Mouse (Mus musculus) liver, embryonic 14.5 days (tissue): ENCODE results near the gene 2210011C24Rik. TPM values are rescaled to one million over a fixed set of nuclear protein-coding genes. Genes with fewer than 3 reads are reported as not detected.
A peak's percentile ranks its signal among the peaks of the same experiment; 100 is the strongest.

Source experiments
- ATAC-seq: fragments of 200-750 bp; cut with Nextera tagmentation; 2 replicates; pipeline ENCODE4 v1.8.0; 2017; ENCODE audit warnings: moderate number of reproducible peaks, mild to moderate bottlenecking, moderate library complexity; ENCODE audit not compliant: insufficient read depth
- DNase-seq, 3 experiments: peaks; one replicate each; pipeline ENCODE4 v3.0.0-alpha.2; 2012 to 2013; ENCODE audit warnings: low read depth in 3 of 3, low spot score in 3 of 3
- H3K27ac ChIP-seq: fragments of 300-500 bp; sonication (generic); 2 replicates; pipeline ENCODE4 v1.5.1; 2014; ENCODE audit warnings: moderate library complexity, mild to moderate bottlenecking, control low read depth, inconsistent platforms
- H3K27me3 ChIP-seq: fragments of 300-500 bp; sonication (generic); 2 replicates; pipeline ENCODE4 v1.6.1; 2014; ENCODE audit warnings: mild to moderate bottlenecking, low read length, moderate library complexity; ENCODE audit not compliant: control insufficient read depth, insufficient read depth
- H3K36me3 ChIP-seq: fragments of 300-500 bp; sonication (generic); replicated peaks from 2 replicates; pipeline ENCODE4 v1.6.1; 2014; ENCODE audit warnings: low read depth; ENCODE audit not compliant: control insufficient read depth, insufficient read depth
- H3K4me1 ChIP-seq, 2 experiments: fragments of 200-500 bp in 1 of 2; fragments of 300-500 bp in 1 of 2; sonication (generic) in 1 of 2; replicated peaks; 2 replicates each; pipeline ENCODE4 v1.6.1; 2012 to 2014; ENCODE audit warnings: antibody characterized with exemption in 1 of 2, inconsistent platforms in 1 of 2, low read length in 1 of 2; ENCODE audit not compliant: control insufficient read depth in 2 of 2, insufficient read depth in 2 of 2
- H3K4me2 ChIP-seq: fragments of 300-500 bp; sonication (generic); 2 replicates; pipeline ENCODE4 v1.6.1; 2014; ENCODE audit warnings: low read depth, mild to moderate bottlenecking, control low read depth, moderate library complexity
- H3K4me3 ChIP-seq, 2 experiments: fragments of 200-500 bp in 1 of 2; fragments of 300-500 bp in 1 of 2; sonication (generic) in 1 of 2; 2 replicates each; pipeline ENCODE4 v1.5.1; 2012 to 2014; ENCODE audit warnings: low read depth in 2 of 2, low read length in 2 of 2, mild to moderate bottlenecking in 2 of 2, control low read depth in 1 of 2, inconsistent platforms in 1 of 2, moderate library complexity in 1 of 2; ENCODE audit not compliant: insufficient read depth in 1 of 2
- H3K9ac ChIP-seq: fragments of 300-500 bp; sonication (generic); replicated peaks from 2 replicates; pipeline ENCODE4 v1.6.1; 2014; ENCODE audit warnings: mild to moderate bottlenecking, control low read depth, moderate library complexity
- H3K9me3 ChIP-seq: fragments of 300-500 bp; sonication (generic); 2 replicates; pipeline ENCODE4 v1.6.1; 2016; ENCODE audit warnings: low read length, mixed read lengths; ENCODE audit not compliant: control insufficient read depth
- CTCF ChIP-seq: IDR thresholded peaks from 2 replicates; pipeline ENCODE4 v1.5.1; 2016; ENCODE audit warnings: antibody characterized with exemption, low read depth, control low read depth
- EP300 ChIP-seq: IDR thresholded peaks from 2 replicates; pipeline ENCODE4 v1.6.1; 2016; ENCODE audit warnings: antibody characterized with exemption, low read depth
- WGBS: fragments of 180-500 bp; shearing (Covaris S2); extraction: QIAGEN DNeasy Blood & Tissue Kit; methylation state at CpG from one replicate; pipeline ENCODE4 v1.1.7; 2014; ENCODE audit not compliant: insufficient replicate concordance; 5-methylcytosine and 5-hydroxymethylcytosine counted together
- polyA plus RNA-seq, 2 experiments: library from polyadenylated mRNA; depleted of rRNA in 1 of 2; stranded (reverse) in 1 of 2; unstranded in 1 of 2; fragments of >200 nt; fragmentation: Nextera tagmentation in 1 of 2; extraction: Ambion mirVana in 1 of 2; gene quantifications; 2 replicates each; pipeline versions ENCODE4 v1.2.1 to v1.2.3; 2012 to 2014

2210011C24Rik gene
- polyA plus RNA-seq, 2 experiments = not detected

- no peaks in the 10 kb centered on the region for H3K36me3 ChIP-seq
- 75% methylated on average over 5 of the region's 5 CpGs for WGBS
- no peak for TF ChIP-seq CTCF
- no peak for TF ChIP-seq EP300
- no peak overlapping the region for H3K9ac ChIP-seq
- no peaks in the 10 kb centered on the region for H3K9me3 ChIP-seq
- H3K27me3 ChIP-seq = peaks cover 28% of the 10 kb centered on the region
- no peak overlapping the region for H3K4me3 ChIP-seq
- peaks cover 0 to 2% of the 10 kb centered on the region in 2 experiments; a peak in 1 of 4 replicates for H3K4me1 ChIP-seq
- DNase-seq = no peak
- no peak for ATAC-seq
- H3K27ac ChIP-seq = no peak overlapping the region
- H3K4me2 ChIP-seq = no peak overlapping the region
Measured at GRCm38 (mm10) chr8:84029272-84029671, 17.3 kb upstream of the 2210011C24Rik start.

GRCm38 (mm10) chr8:84027449-84027848 is 15.5 kb upstream of the 2210011C24Rik start:
- peaks cover 35% of the 10 kb centered on the region for H3K27me3 ChIP-seq
- TF ChIP-seq EP300 (no peak), CTCF (no peak)
- DNase-seq = no peak

GRCm38 (mm10) chr8:84025863-84026262 is 13.9 kb upstream of the 2210011C24Rik start:
- peak; percentile 36; the same call in 1 of the 2 replicates for ATAC-seq
- TF ChIP-seq EP300 (no peak), CTCF (no peak)
- H3K9me3 ChIP-seq = no peaks in the 10 kb centered on the region
- no peak overlapping the region for H3K9ac ChIP-seq
- H3K4me3 ChIP-seq = peak overlapping the region in 1 of 2 experiments; percentile 26; a peak in 1 of 4 replicates
- WGBS = 1% methylated on average over 41 of the region's 41 CpGs
- H3K4me1 ChIP-seq = peaks cover 0 to 2% of the 10 kb centered on the region in 2 experiments; a peak in 1 of 4 replicates
- H3K4me2 ChIP-seq = peak overlapping the region; percentile 45
- H3K27ac ChIP-seq = no peak overlapping the region
- H3K36me3 ChIP-seq = no peaks in the 10 kb centered on the region
- no peak for DNase-seq
- H3K27me3 ChIP-seq = peaks cover 43% of the 10 kb centered on the region

More at GRCm38 (mm10) chr8:84027449-84027848, 15.5 kb upstream of the 2210011C24Rik start:
- no peak overlapping the region for H3K4me3 ChIP-seq
- no peak overlapping the region for H3K9ac ChIP-seq
- WGBS = 11% methylated on average over 10 of the region's 10 CpGs
- H3K27ac ChIP-seq = no peak overlapping the region
- no peaks in the 10 kb centered on the region for H3K36me3 ChIP-seq
- peaks cover 0 to 2% of the 10 kb centered on the region in 2 experiments; a peak in 1 of 4 replicates for H3K4me1 ChIP-seq
- no peak overlapping the region for H3K4me2 ChIP-seq
- H3K9me3 ChIP-seq = no peaks in the 10 kb centered on the region
- no peak for ATAC-seq

GRCm38 (mm10) chr8:84024171-84024570 is 12.2 kb upstream of the 2210011C24Rik start:
- 8% methylated on average over 10 of the region's 10 CpGs for WGBS
- Histone ChIP-seq H3K9me3 (no peaks in the 10 kb centered on the region), H3K4me1 (peaks cover 0 to 2% of the 10 kb centered on the region in 2 experiments; a peak in 1 of 4 replicates), H3K4me3 (no peak overlapping the region), H3K36me3 (no peaks in the 10 kb centered on the region), H3K27ac (no peak overlapping the region), H3K27me3 (peaks cover 49% of the 10 kb centered on the region), H3K9ac (no peak overlapping the region), H3K4me2 (no peak overlapping the region)
- no peak for TF ChIP-seq EP300
- TF ChIP-seq CTCF = peak; percentile 90
- no peak for ATAC-seq
- no peak for DNase-seq

- TF ChIP-seq CTCF (no peak), EP300 (no peak)
- H3K9ac ChIP-seq = no peak overlapping the region
- no peak overlapping the region for H3K27ac ChIP-seq
- H3K4me2 ChIP-seq = no peak overlapping the region
- H3K4me3 ChIP-seq = no peak overlapping the region
- peaks cover 49% of the 10 kb centered on the region for H3K27me3 ChIP-seq
- peaks cover 0 to 2% of the 10 kb centered on the region in 2 experiments; a peak in 1 of 4 replicates for H3K4me1 ChIP-seq
- no peaks in the 10 kb centered on the region for H3K36me3 ChIP-seq
- no peaks in the 10 kb centered on the region for H3K9me3 ChIP-seq
- 70% methylated on average over 1 of the region's 1 CpGs for WGBS
- DNase-seq = no peak
- no peak for ATAC-seq
Measured at GRCm38 (mm10) chr8:84023631-84024030, 11.7 kb upstream of the 2210011C24Rik start.
